10 mouse cellular contexts compared by ENCODE assay signal in the genomic region with DNA sequence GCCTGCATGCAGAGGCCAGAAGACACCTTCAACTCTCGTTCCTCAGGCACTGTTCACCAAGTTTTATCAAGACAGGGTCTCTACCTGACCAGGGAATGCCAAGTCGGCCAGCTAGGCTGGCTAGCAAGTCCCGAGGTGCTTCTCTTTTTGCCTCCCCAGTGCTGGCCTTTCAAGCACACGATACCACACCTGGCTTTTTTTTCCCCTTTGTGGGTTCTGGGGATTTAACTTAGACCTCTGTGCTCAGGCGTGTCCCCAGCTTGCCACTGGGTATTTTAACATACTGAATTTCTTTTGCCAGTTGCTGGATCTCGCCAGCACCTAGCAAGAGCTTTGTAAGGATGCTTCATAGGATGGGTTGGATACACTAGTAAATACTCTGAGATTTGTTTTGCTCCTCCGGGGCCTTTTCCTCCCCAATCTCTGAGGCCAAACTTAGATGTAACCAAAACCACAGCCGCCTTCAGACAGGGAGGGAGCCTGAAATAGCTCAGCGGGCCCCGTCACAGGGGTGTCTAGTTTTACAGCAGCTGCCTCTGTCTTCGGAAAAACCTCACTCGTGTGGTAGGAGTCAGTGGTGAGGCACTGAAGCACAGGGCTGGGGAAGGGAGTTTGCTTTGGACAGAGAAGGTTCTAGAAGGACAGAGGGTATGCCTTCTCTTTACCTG. TPM values are rescaled to one million over a fixed set of nuclear protein-coding genes. Genes with fewer than 3 reads are reported as not detected.
DNase-seq lines count a peak whose midpoint lies in the region; ATAC-seq lines count a peak whose summit lies in the region.
"Had no signal": no experiment of that assay in that cellular context is flagged by ENCODE, and none has a peak within 500 bp of the region (broad histone marks: within the 10 kb centered on the region; RNA-seq: fewer than 3 reads in every experiment).

No protein-coding gene starts in this region.

- DNase-seq in layer of hippocampus, adult 9-11 months = peak; percentile 71
- no peak for DNase-seq in layer of hippocampus, postnatal 25 days (ENCODE audit: extremely low spot score in 1 of 2, low spot score in 1 of 2)
- DNase-seq in T-cell, adult 2 months (ENCODE audit: low spot score) = peak; percentile 70
- peak; percentile 26 to 42 for DNase-seq in thymus, adult 18-20 months
- DNase-seq in cerebellum, postnatal 14 days = no peak
- DNase-seq in layer of hippocampus, adult 9-10 months (ENCODE audit: low spot score) = no peak
- no peak for DNase-seq in hindbrain, embryonic 11.5 days (ENCODE audit: low spot score)

- no peak overlapping the region for H3K4me3 ChIP-seq in hindbrain, embryonic 11.5 days (ENCODE audit: low read depth, low read length)
- H3K4me3 ChIP-seq: heart, adult 2 months; liver, embryonic 12.5 days had no signal

- no peaks in the 10 kb centered on the region for H3K27me3 ChIP-seq in hindbrain, embryonic 11.5 days (ENCODE audit: control insufficient read depth, insufficient read depth, low read length)
- H3K27me3 ChIP-seq: liver, embryonic 12.5 days had no signal

- no peak overlapping the region for H3K27ac ChIP-seq in hindbrain, embryonic 11.5 days (ENCODE audit: low read depth, low read length)
- H3K27ac ChIP-seq: heart, adult 2 months; liver, embryonic 12.5 days had no signal

- no peaks in the 10 kb centered on the region for H3K9me3 ChIP-seq in hindbrain, embryonic 11.5 days (ENCODE audit: control insufficient read depth, low read length)
- H3K9me3 ChIP-seq: liver, embryonic 12.5 days had no signal

- ATAC-seq in inflammation-experienced regulatory T-cells, adult 6 months = peak; percentile 93
- no peak for ATAC-seq in hindbrain, embryonic 11.5 days (ENCODE audit: low FRiP score)
- ATAC-seq: liver, embryonic 12.5 days had no signal

- H3K4me2 ChIP-seq in hindbrain, embryonic 11.5 days (replicated peaks; ENCODE audit: low read depth, low read length) = no peak overlapping the region
- H3K4me2 ChIP-seq: liver, embryonic 12.5 days had no signal

- WGBS in hindbrain, embryonic 11.5 days = 84% methylated on average over 12 of the region's 12 CpGs

- no peaks in the 10 kb centered on the region for H3K36me3 ChIP-seq in hindbrain, embryonic 11.5 days (ENCODE audit: control insufficient read depth, insufficient read depth, low read length)
- H3K36me3 ChIP-seq: liver, embryonic 12.5 days had no signal

- H3K4me1 ChIP-seq in hindbrain, embryonic 11.5 days (replicated peaks; ENCODE audit: control insufficient read depth, insufficient read depth, low read length) = no peaks in the 10 kb centered on the region

- no peak overlapping the region for H3K9ac ChIP-seq in hindbrain, embryonic 11.5 days (ENCODE audit: low read depth, low read length)
- H3K9ac ChIP-seq: liver, embryonic 12.5 days had no signal

RNA-seq across cellular contexts. Expression of gene Xylt1, which starts 33.7 kb away (rescaled TPM):
- 10 to 100 TPM; 43.1 to 56.9 TPM for total RNA-seq in layer of hippocampus, postnatal 25 days (2021)
- 1 to 10 TPM; 2.2 to 3.6 (median 2.8) TPM for polyA plus RNA-seq in inflammation-experienced regulatory T-cells, adult 6 months (2017; shearing (Covaris generic))
- polyA plus RNA-seq in hindbrain, embryonic 11.5 days (2014; fragmentation: Nextera tagmentation; extraction: Ambion mirVana) = 1.3 and 2.1 TPM in 2 replicates

Comparison
In these comparisons a context has a peak if more than half of its experiments do, and no peak if none do; other contexts are left out.
1. DNase-seq: peak in layer of hippocampus, adult 9-11 months (single experiment), T-cell, adult 2 months (single experiment) and thymus, adult 18-20 months (2 of 2); none in layer of hippocampus, postnatal 25 days (0 of 2), cerebellum, postnatal 14 days (0 of 2), layer of hippocampus, adult 9-10 months (single experiment) and hindbrain, embryonic 11.5 days (single experiment).